Mouse (Mus musculus) stomach, embryonic 14.5 days (tissue): ENCODE measurements around the gene Atl1. TPM values are rescaled to one million over a fixed set of nuclear protein-coding genes. Genes with fewer than 3 reads are reported as not detected.

Experiments
- ATAC-seq: fragments of 200-750 bp; cut with Nextera tagmentation; 2 replicates; pipeline ENCODE4 v1.8.0; 2017; ENCODE audit warnings: low read depth, moderate TSS enrichment; ENCODE audit not compliant: insufficient number of reproducible peaks, insufficient read depth, low FRiP score
- H3K27ac ChIP-seq: fragments of 300-500 bp; sonication (generic); 2 replicates; pipeline ENCODE4 v1.5.1; 2014; ENCODE audit warnings: mild to moderate bottlenecking, low read length, moderate library complexity, mixed read lengths
- H3K27me3 ChIP-seq: fragments of 300-500 bp; sonication (generic); 2 replicates; pipeline ENCODE4 v1.6.1; 2014; ENCODE audit warnings: low read length, control low read depth, mixed read lengths; ENCODE audit not compliant: control insufficient read depth, insufficient read depth
- H3K36me3 ChIP-seq: fragments of 300-500 bp; sonication (generic); 2 replicates; pipeline ENCODE4 v1.6.1; 2014; ENCODE audit warnings: mild to moderate bottlenecking, control low read depth, low read length, moderate library complexity, mixed read lengths; ENCODE audit not compliant: control insufficient read depth, insufficient read depth
- H3K4me1 ChIP-seq: fragments of 300-500 bp; sonication (generic); 2 replicates; pipeline ENCODE4 v1.6.1; 2014; ENCODE audit warnings: low read length, control low read depth, mixed read lengths; ENCODE audit not compliant: control insufficient read depth, insufficient read depth
- H3K4me2 ChIP-seq: fragments of 300-500 bp; sonication (generic); replicated peaks from 2 replicates; pipeline ENCODE4 v1.6.1; 2014; ENCODE audit warnings: low read depth, low read length, control low read depth
- H3K4me3 ChIP-seq: fragments of 300-500 bp; sonication (generic); 2 replicates; pipeline ENCODE4 v1.5.1; 2014; ENCODE audit warnings: low read depth, low read length, control low read depth
- H3K9ac ChIP-seq: fragments of 300-500 bp; sonication (generic); replicated peaks from 2 replicates; pipeline ENCODE4 v1.6.1; 2014; ENCODE audit warnings: low read depth, mild to moderate bottlenecking, control low read depth, low read length, moderate library complexity, mixed read lengths
- H3K9me3 ChIP-seq: fragments of 300-500 bp; sonication (generic); 2 replicates; pipeline ENCODE4 v1.6.1; 2016; ENCODE audit warnings: low read depth, low read length, control low read depth; ENCODE audit not compliant: control insufficient read depth
- WGBS: fragments of 180-500 bp; shearing (Covaris S2); extraction: QIAGEN DNeasy Blood & Tissue Kit; methylation state at CpG from one replicate; pipeline ENCODE4 v1.1.7; 2014; 5-methylcytosine and 5-hydroxymethylcytosine counted together
- polyA plus RNA-seq: library from polyadenylated mRNA; unstranded; fragments of >200 nt; fragmentation: Nextera tagmentation; extraction: Ambion mirVana; gene quantifications from 2 replicates; pipeline ENCODE4 v1.2.1, GENCODE M21; 2014

Atl1 gene
- polyA plus RNA-seq, 1 experiment from 2014 or later: 7.5 TPM

DNA sequence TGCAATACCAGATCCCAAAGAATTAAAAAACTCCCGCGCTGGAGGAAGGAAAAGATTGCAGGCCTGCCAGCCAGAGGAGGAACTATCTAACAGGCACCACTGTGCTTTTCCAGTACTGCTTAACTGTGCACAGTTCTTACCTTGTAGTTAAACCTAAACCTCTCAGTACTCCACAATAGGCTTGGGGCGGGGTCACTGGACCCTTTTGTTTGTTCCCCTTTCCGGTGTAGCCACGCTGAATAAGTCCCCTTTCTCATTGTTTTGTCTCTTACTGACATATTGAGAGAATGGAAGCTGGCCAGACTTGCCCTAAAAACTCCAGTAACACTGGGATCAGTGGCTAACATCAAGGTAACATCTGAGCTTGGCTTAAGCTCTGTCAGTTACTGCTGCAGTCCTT lies 45.3 kb downstream of the Atl1 start:
- Histone ChIP-seq H3K4me1 (no peaks in the 10 kb centered on the region), H3K27ac (no peak overlapping the region), H3K9ac (no peak overlapping the region), H3K4me3 (no peak overlapping the region), H3K4me2 (no peak overlapping the region), H3K36me3 (no peaks in the 10 kb centered on the region), H3K9me3 (no peaks in the 10 kb centered on the region), H3K27me3 (no peaks in the 10 kb centered on the region)
- 86% methylated on average over 5 of the region's 5 CpGs for WGBS
- ATAC-seq: no peak

- no peak for ATAC-seq
- Histone ChIP-seq H3K4me3 (no peak overlapping the region), H3K9me3 (no peaks in the 10 kb centered on the region), H3K27ac (no peak overlapping the region), H3K4me2 (no peak overlapping the region), H3K27me3 (no peaks in the 10 kb centered on the region), H3K36me3 (no peaks in the 10 kb centered on the region), H3K9ac (no peak overlapping the region), H3K4me1 (no peaks in the 10 kb centered on the region)
- WGBS: 60% methylated on average over 2 of the region's 2 CpGs
Measured at GRCm38 (mm10) chr12:69939291-69939690, 46.9 kb downstream of the Atl1 start.

DNA sequence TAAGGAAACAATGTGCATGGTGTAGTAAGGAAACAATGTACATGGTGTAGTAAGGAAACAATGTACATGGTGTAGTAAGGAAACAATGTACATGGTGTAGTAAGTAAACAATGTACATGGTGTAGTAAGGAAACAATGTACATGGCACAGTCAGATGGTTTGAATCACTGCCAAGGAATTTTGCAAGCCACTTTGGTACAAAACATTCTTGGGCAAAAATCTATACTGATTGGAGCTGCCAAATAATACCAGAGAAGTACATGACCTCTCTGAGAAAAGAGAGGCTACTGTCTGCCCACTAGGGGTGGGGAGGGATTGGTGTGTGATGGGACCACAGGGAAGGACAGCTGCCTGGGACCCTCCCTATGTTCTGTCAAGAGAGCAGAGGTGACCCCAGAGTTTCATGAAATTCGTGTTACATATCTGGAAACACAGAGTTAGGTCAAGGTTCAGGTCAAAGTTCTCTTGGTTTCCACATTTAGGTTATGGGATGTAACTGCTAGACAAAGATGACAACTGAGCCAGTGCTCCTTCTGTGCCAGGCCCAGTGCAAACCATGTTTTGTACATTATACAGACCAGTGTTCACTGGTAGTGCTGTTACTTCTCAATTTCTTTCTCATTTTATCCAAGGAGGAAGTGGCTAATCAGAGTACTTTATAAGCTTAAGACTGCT lies 49.4 kb downstream of the Atl1 start:
- Histone ChIP-seq H3K4me3 (no peak overlapping the region), H3K36me3 (no peaks in the 10 kb centered on the region), H3K9ac (no peak overlapping the region), H3K27me3 (no peaks in the 10 kb centered on the region), H3K9me3 (no peaks in the 10 kb centered on the region), H3K27ac (no peak overlapping the region), H3K4me1 (no peaks in the 10 kb centered on the region), H3K4me2 (no peak overlapping the region)
- ATAC-seq: no peak
- 42% methylated on average over 1 of the region's 1 CpGs for WGBS

DNA sequence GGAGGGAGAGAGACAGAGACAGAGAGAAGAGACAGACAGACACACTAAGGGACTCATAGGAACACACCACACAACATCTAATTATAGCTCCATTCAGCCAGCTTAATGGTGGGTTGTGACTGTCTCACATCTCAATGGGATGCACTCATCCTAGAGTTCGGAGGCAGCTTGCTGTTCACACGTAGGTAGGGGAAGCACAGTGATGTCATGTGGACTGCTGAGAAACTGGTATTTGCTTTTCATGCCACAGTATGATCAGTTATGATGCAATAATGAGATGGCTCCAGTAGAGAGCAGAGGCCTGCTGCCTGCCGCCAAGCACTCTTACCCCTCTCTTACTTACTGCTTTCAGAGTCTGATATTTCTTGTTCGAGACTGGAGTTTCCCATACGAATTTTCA lies 53.4 kb downstream of the Atl1 start:
- ATAC-seq: no peak
- no peaks in the 10 kb centered on the region for H3K4me1 ChIP-seq
- no peak overlapping the region for H3K4me2 ChIP-seq
- no peaks in the 10 kb centered on the region for H3K27me3 ChIP-seq
- H3K27ac ChIP-seq: no peak overlapping the region
- H3K9me3 ChIP-seq: no peaks in the 10 kb centered on the region
- no peak overlapping the region for H3K4me3 ChIP-seq
- H3K36me3 ChIP-seq: no peaks in the 10 kb centered on the region
- H3K9ac ChIP-seq: no peak overlapping the region
- WGBS: 95% methylated on average over 5 of the region's 5 CpGs

- H3K4me1 ChIP-seq: no peaks in the 10 kb centered on the region
- H3K4me3 ChIP-seq: no peak overlapping the region
- H3K27me3 ChIP-seq: no peaks in the 10 kb centered on the region
- H3K36me3 ChIP-seq: no peaks in the 10 kb centered on the region
- no peaks in the 10 kb centered on the region for H3K9me3 ChIP-seq
- ATAC-seq: no peak
- H3K4me2 ChIP-seq: no peak overlapping the region
- no peak overlapping the region for H3K9ac ChIP-seq
- no peak overlapping the region for H3K27ac ChIP-seq
- 51% methylated on average over 3 of the region's 3 CpGs for WGBS
Measured at GRCm38 (mm10) chr12:69947502-69947901, 55.1 kb downstream of the Atl1 start.

- Histone ChIP-seq H3K36me3 (peaks cover 15% of the 10 kb centered on the region), H3K4me3 (no peak overlapping the region), H3K4me2 (no peak overlapping the region), H3K9me3 (no peaks in the 10 kb centered on the region), H3K27me3 (no peaks in the 10 kb centered on the region), H3K4me1 (no peaks in the 10 kb centered on the region), H3K27ac (no peak overlapping the region), H3K9ac (no peak overlapping the region)
- no peak for ATAC-seq
- WGBS: 74% methylated on average over 2 of the region's 2 CpGs
Measured at GRCm38 (mm10) chr12:69957378-69957777, 65.0 kb downstream of the Atl1 start.

DNA sequence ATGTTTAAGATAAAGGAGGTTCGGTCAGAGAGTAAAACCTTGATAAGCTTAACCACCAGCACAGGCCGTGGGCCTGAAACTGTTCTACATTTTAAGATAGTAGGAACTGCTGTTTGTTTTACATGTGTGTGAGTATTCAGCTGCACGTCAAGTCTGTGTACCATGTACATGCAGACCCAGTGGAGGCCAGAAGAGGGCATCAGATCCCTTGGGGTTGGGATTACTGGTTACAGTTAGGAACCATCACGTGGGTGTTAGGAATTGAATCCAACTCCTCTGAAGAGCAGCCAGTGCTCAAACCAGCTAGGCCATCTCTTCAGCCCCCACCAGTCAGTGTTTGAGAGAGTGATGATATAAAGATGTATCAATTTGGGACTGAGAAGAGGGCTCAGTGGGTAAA lies 70.1 kb downstream of the Atl1 start:
- 67% methylated on average over 4 of the region's 4 CpGs for WGBS
- no peak overlapping the region for H3K27ac ChIP-seq
- no peak overlapping the region for H3K4me3 ChIP-seq

GRCm38 (mm10) chr12:69963141-69963540 lies 70.7 kb downstream of the Atl1 start:
- Histone ChIP-seq H3K9me3 (no peaks in the 10 kb centered on the region), H3K4me2 (no peak overlapping the region), H3K9ac (no peak overlapping the region), H3K36me3 (peaks cover 44% of the 10 kb centered on the region), H3K27ac (no peak overlapping the region), H3K27me3 (no peaks in the 10 kb centered on the region), H3K4me1 (no peaks in the 10 kb centered on the region), H3K4me3 (no peak overlapping the region)
- ATAC-seq: no peak
- WGBS: 91% methylated on average over 6 of the region's 6 CpGs

More for the DNA sequence above, 70.1 kb downstream of the Atl1 start:
- Histone ChIP-seq H3K36me3 (peaks cover 38% of the 10 kb centered on the region), H3K4me1 (no peaks in the 10 kb centered on the region), H3K9me3 (no peaks in the 10 kb centered on the region), H3K27me3 (no peaks in the 10 kb centered on the region), H3K4me2 (no peak overlapping the region), H3K9ac (no peak overlapping the region)
- no peak for ATAC-seq

GRCm38 (mm10) chr12:69965644-69966043 lies 73.2 kb downstream of the Atl1 start:
- peaks cover 58% of the 10 kb centered on the region for H3K36me3 ChIP-seq

More at GRCm38 (mm10) chr12:69965644-69966043, 73.2 kb downstream of the Atl1 start:
- Histone ChIP-seq H3K9me3 (no peaks in the 10 kb centered on the region), H3K4me1 (no peaks in the 10 kb centered on the region), H3K27me3 (no peaks in the 10 kb centered on the region), H3K9ac (no peak overlapping the region), H3K4me3 (no peak overlapping the region), H3K4me2 (no peak overlapping the region), H3K27ac (no peak overlapping the region)
- 73% methylated on average over 3 of the region's 3 CpGs for WGBS
- no peak for ATAC-seq
